Mouse (Mus musculus) forebrain, embryonic 14.5 days (tissue): ENCODE data around the gene Cd5l. TPM values are rescaled to one million over a fixed set of nuclear protein-coding genes. Genes with fewer than 3 reads are reported as not detected.

ENCODE experiments used
- ATAC-seq: fragments of 200-750 bp; cut with Nextera tagmentation; 2 replicates; pipeline ENCODE4 v1.8.0; 2017; ENCODE audit warnings: mild to moderate bottlenecking, moderate library complexity
- DNase-seq: peaks from one replicate; pipeline ENCODE4 v3.0.0-alpha.2; 2015; ENCODE audit warnings: low spot score
- H3K27ac ChIP-seq: fragments of 300-500 bp; sonication (generic); 2 replicates; pipeline ENCODE4 v1.5.1; 2014; ENCODE audit warnings: low read depth, mild to moderate bottlenecking, control low read depth, low read length, moderate library complexity
- H3K27me3 ChIP-seq: fragments of 300-500 bp; sonication (generic); replicated peaks from 2 replicates; pipeline ENCODE4 v1.6.1; 2014; ENCODE audit warnings: low read length, control low read depth, mixed read lengths; ENCODE audit not compliant: control insufficient read depth, insufficient read depth
- H3K36me3 ChIP-seq: fragments of 300-500 bp; sonication (generic); 2 replicates; pipeline ENCODE4 v1.6.1; 2014; ENCODE audit warnings: low read length, control low read depth; ENCODE audit not compliant: control insufficient read depth, insufficient read depth
- H3K4me1 ChIP-seq: fragments of 300-500 bp; sonication (generic); 2 replicates; pipeline ENCODE4 v1.6.1; 2014; ENCODE audit warnings: antibody characterized with exemption, low read length, control low read depth; ENCODE audit not compliant: control insufficient read depth, insufficient read depth
- H3K4me2 ChIP-seq: fragments of 300-500 bp; sonication (generic); 2 replicates; pipeline ENCODE4 v1.6.1; 2014; ENCODE audit warnings: mild to moderate bottlenecking, control low read depth, low read length
- H3K4me3 ChIP-seq: fragments of 300-500 bp; sonication (generic); 2 replicates; pipeline ENCODE4 v1.5.1; 2014; ENCODE audit warnings: low read depth, low read length, control low read depth
- H3K9ac ChIP-seq: fragments of 300-500 bp; sonication (generic); 2 replicates; pipeline ENCODE4 v1.6.1; 2014; ENCODE audit warnings: mild to moderate bottlenecking, low read length, control low read depth, moderate library complexity
- H3K9me3 ChIP-seq: fragments of 300-500 bp; sonication (generic); replicated peaks from 2 replicates; pipeline ENCODE4 v1.6.1; 2016; ENCODE audit warnings: low read length, control low read depth, mixed read lengths; ENCODE audit not compliant: control insufficient read depth
- WGBS: fragments of 180-500 bp; shearing (Covaris S2); extraction: QIAGEN DNeasy Blood & Tissue Kit; methylation state at CpG from one replicate; pipeline ENCODE4 v1.1.7; 2014; 5-methylcytosine and 5-hydroxymethylcytosine counted together
- polyA plus RNA-seq: library from polyadenylated mRNA; unstranded; fragments of >200 nt; fragmentation: Nextera tagmentation; extraction: Ambion mirVana; gene quantifications from 2 replicates; pipeline ENCODE4 v1.2.1, GENCODE M21; 2014

Cd5l gene
- polyA plus RNA-seq, 1 experiment from 2014 or later, result 0.27 TPM

- Histone ChIP-seq H3K27ac (no peak overlapping the region), H3K9ac (no peak overlapping the region), H3K4me1 (no peaks in the 10 kb centered on the region), H3K36me3 (no peaks in the 10 kb centered on the region), H3K27me3 (no peaks in the 10 kb centered on the region), H3K4me3 (no peak overlapping the region), H3K4me2 (no peak overlapping the region), H3K9me3 (no peaks in the 10 kb centered on the region)
- DNase-seq, result no peak
- 89% methylated on average over 9 of the region's 9 CpGs for WGBS
- ATAC-seq, result no peak
Measured at GRCm38 (mm10) chr3:87385105-87385504, 27.4 kb downstream of the Cd5l start.

DNA sequence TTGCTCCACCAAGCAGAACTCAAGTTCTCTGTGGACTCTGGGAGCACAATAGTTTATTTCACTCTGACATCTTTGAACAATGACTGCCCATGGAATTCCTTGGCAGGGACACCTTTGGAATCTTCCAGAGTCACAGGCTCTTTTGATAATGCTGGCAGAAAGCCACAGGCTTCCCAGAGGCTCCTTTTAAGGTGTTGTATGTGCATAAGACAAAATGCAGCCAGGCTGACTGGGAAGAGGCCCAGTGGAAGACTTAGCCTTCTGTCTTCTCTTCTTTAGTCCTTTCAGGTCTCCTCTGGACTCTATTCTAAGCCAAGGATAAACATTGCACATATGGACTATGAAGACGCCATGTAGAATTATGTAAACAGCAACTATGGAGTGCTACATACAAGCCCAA is 33.3 kb downstream of the Cd5l start:
- H3K4me2 ChIP-seq, result no peak overlapping the region
- DNase-seq, result no peak
- H3K4me1 ChIP-seq, result no peaks in the 10 kb centered on the region
- ATAC-seq, result no peak
- WGBS, result 79% methylated on average over 1 of the region's 1 CpGs
- H3K9ac ChIP-seq, result no peak overlapping the region
- H3K9me3 ChIP-seq, result no peaks in the 10 kb centered on the region
- no peaks in the 10 kb centered on the region for H3K36me3 ChIP-seq
- H3K27me3 ChIP-seq, result no peaks in the 10 kb centered on the region
- no peak overlapping the region for H3K4me3 ChIP-seq
- no peak overlapping the region for H3K27ac ChIP-seq

DNA sequence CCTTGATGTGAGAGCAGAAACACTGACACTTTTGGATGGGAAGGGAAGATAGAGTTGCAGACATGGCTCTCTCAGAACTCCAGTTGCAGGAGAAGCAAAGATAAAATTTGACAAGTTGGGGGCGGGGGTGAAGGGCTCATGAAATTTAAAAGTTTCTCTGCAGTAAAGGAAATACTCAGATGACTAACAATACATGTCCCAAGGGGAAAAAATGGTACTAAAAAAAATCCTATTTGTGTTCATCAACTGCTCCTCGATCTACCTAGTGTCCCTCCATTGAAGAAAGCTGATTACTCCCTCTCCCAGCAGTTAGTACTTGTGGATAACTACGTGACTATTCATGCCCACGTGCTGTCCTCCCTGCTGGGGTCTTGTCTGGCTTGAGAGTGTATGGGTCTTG is 41.1 kb downstream of the Cd5l start:
- Histone ChIP-seq H3K4me1 (no peaks in the 10 kb centered on the region), H3K27me3 (no peaks in the 10 kb centered on the region), H3K27ac (no peak overlapping the region), H3K9ac (no peak overlapping the region), H3K9me3 (no peaks in the 10 kb centered on the region), H3K4me3 (no peak overlapping the region), H3K36me3 (no peaks in the 10 kb centered on the region), H3K4me2 (no peak overlapping the region)
- ATAC-seq (no peak), DNase-seq (no peak)
- 62% methylated on average over 4 of the region's 4 CpGs for WGBS

DNA sequence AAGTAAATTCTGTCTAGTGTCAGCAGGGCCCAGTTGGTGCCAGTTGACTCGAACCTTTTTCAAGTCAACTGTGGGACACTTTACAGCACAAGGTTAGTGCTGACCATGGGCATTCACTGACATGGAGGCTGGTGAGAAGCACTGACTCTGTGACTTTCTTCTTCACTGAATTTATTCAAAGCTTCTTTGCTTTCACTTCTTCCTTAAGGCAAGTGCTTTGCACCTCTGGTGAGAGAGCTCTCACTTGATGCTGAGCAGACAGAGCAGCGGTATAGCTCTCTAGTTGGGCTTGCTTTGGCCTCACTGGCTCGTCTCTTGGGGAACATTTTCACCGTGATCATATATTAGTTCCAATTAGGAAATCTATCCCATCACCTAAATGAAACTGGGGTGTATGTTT is 42.2 kb downstream of the Cd5l start:
- Histone ChIP-seq H3K27ac (no peak overlapping the region), H3K36me3 (no peaks in the 10 kb centered on the region), H3K4me1 (no peaks in the 10 kb centered on the region), H3K27me3 (no peaks in the 10 kb centered on the region), H3K9ac (no peak overlapping the region), H3K4me2 (no peak overlapping the region), H3K4me3 (no peak overlapping the region), H3K9me3 (no peaks in the 10 kb centered on the region)
- DNase-seq, result no peak
- ATAC-seq, result no peak
- WGBS, result 81% methylated on average over 4 of the region's 4 CpGs

DNA sequence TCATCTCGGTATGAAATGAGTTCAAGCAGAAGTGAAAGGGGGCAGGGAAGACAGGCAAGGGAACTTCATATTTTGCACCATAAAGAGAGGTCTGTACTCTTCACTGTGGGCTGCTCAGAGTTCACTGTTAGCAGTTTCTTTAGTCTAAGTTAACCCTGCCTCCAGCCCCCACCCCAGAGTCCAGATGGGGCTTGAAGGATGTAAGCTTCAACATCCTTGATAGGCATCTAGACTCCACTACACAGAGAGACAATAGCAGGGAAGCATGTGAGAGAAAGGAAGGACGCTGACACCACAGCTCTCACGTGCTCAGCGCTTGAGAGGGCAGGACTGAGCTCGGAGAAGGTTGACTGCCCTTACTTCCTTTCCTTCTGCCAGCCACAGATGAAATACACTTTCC is 43.6 kb downstream of the Cd5l start:
- Histone ChIP-seq H3K4me2 (no peak overlapping the region), H3K9me3 (no peaks in the 10 kb centered on the region), H3K27ac (no peak overlapping the region), H3K4me1 (no peaks in the 10 kb centered on the region), H3K36me3 (no peaks in the 10 kb centered on the region), H3K4me3 (no peak overlapping the region), H3K9ac (no peak overlapping the region), H3K27me3 (no peaks in the 10 kb centered on the region)
- no peak for ATAC-seq
- WGBS, result 68% methylated on average over 5 of the region's 5 CpGs
- no peak for DNase-seq

DNA sequence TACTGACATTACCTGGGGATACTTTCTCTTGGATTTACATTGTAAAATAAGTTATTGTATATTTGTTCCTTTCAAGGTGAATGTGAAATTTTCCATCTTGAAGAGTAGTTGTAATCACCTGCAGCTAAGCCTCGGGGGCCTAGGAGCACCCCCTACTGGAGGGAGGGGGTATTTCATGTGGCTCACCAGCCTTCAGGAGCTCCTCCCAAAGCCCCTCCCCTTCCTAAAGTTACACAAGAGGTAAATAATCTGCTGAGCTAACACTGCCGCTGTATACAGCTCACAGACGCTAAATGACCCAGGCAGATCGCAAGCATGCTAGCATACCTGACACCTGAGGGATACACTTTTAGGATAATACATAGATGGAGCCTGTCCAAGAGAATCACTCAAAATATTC is 50.5 kb downstream of the Cd5l start:
- ATAC-seq, result no peak
- no peaks in the 10 kb centered on the region for H3K27me3 ChIP-seq
- no peaks in the 10 kb centered on the region for H3K9me3 ChIP-seq
- 21% methylated on average over 4 of the region's 4 CpGs for WGBS
- H3K36me3 ChIP-seq, result no peaks in the 10 kb centered on the region
- no peak overlapping the region for H3K27ac ChIP-seq
- H3K4me1 ChIP-seq, result no peaks in the 10 kb centered on the region
- no peak overlapping the region for H3K4me2 ChIP-seq
- no peak overlapping the region for H3K9ac ChIP-seq
- no peak for DNase-seq
- no peak overlapping the region for H3K4me3 ChIP-seq

- ATAC-seq (no peak), DNase-seq (no peak)
- Histone ChIP-seq H3K9me3 (no peaks in the 10 kb centered on the region), H3K4me2 (no peak overlapping the region), H3K36me3 (no peaks in the 10 kb centered on the region), H3K4me1 (no peaks in the 10 kb centered on the region), H3K9ac (no peak overlapping the region), H3K27ac (no peak overlapping the region), H3K27me3 (no peaks in the 10 kb centered on the region), H3K4me3 (no peak overlapping the region)
- WGBS, result 73% methylated on average over 4 of the region's 4 CpGs
Measured at GRCm38 (mm10) chr3:87409196-87409935, 51.7 kb downstream of the Cd5l start.

DNA sequence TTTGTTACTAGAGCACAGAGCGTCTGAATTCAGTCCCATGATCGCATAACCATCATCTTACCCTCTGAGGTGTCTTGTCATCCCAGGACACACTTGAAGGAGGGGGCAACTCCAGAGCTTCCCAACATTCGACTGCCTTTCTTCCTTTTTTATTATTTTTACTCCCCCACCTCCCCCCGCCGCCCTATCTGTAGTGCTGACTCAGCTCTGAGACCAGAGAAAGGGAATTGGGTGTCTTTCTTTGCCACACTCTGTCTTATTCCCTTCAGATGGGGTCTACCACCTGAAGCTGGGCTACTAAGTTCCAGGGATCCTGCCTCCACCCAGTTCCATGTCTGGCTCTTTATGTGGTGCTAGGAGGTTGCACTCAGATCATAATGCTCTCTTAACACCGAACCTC is 52.9 kb downstream of the Cd5l start:
- Histone ChIP-seq H3K27me3 (no peaks in the 10 kb centered on the region), H3K36me3 (no peaks in the 10 kb centered on the region), H3K4me3 (no peak overlapping the region), H3K4me1 (no peaks in the 10 kb centered on the region), H3K4me2 (no peak overlapping the region), H3K9ac (no peak overlapping the region), H3K27ac (no peak overlapping the region), H3K9me3 (no peaks in the 10 kb centered on the region)
- no peak for ATAC-seq
- 87% methylated on average over 6 of the region's 6 CpGs for WGBS
- DNase-seq, result no peak

GRCm38 (mm10) chr3:87411150-87411549 is 53.5 kb downstream of the Cd5l start:
- ATAC-seq (peak; percentile 72), DNase-seq (peak; percentile 50)
- Histone ChIP-seq H3K4me3 (no peak overlapping the region), H3K9me3 (no peaks in the 10 kb centered on the region), H3K4me1 (no peaks in the 10 kb centered on the region), H3K36me3 (no peaks in the 10 kb centered on the region), H3K27ac (no peak overlapping the region), H3K27me3 (no peaks in the 10 kb centered on the region), H3K4me2 (no peak overlapping the region), H3K9ac (no peak overlapping the region)
- WGBS, result 15% methylated on average over 12 of the region's 12 CpGs
